Mouse (Mus musculus) adrenal gland, adult 8-10 months (tissue): ENCODE measurements around the gene Erfe. TPM values are rescaled to one million over a fixed set of nuclear protein-coding genes. Genes with fewer than 3 reads are reported as not detected.
A peak's percentile ranks its signal among the peaks of the same experiment; 100 is the strongest.

Experiments used
- DNase-seq: peaks from one replicate; pipeline ENCODE4 v3.0.0; 2022
- total RNA-seq, 4 experiments: library from RNA; stranded (reverse); gene quantifications; 2 replicates each; pipeline ENCODE4 v1.2.4; 2022

The Erfe gene
- total RNA-seq, 4 experiments from 2014 or later = 1.7 to 8.3 (median 4.8) TPM

DNA sequence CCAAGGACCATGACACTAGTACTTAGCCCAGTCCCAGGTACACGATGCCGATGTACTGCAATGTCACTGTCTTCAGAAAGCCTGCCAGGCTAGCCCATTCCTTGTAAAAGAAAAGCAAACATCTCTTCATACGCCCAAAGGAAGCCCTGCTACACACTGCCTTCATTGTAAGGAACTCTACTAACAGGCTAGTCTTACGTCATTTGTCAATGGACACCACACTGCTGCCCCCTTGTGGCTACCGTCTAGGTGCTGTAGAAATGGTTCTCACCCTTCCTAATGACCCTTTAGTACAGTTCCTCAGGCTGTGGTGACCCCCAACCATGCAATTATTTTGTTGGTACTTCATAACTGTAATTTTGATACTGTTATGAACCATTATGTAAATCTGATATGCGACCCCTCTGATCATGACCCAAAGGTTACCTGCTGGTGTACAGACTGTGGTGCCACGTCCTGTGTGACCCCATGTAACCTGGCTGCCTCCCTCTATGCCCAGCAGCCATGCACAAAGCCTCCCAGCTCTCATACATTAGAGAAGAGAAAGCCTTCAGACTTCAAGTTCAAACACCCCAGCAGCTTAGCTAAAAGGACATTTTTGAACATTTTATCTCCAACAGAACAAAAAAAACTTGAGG is 14.3 kb downstream of the Erfe start:
- no peak for DNase-seq

DNA sequence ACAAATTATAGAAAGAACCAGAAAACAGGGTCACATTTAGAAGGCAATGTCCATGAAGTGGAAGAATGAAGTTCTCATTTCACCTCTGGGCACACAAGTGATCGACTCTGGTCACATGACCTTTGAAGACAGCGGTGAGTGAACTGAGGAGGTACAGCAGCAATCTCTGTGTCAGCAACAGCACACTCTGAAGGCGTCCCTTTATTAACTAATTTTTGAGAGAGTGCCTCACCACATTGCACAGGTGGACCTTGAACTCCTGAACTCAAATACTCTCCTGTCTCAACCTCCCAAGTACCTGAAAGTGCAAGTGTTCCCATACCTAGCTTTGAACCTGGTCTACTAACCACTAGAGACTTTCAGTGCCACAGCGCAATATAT is 14.9 kb downstream of the Erfe start:
- DNase-seq = no peak

DNA sequence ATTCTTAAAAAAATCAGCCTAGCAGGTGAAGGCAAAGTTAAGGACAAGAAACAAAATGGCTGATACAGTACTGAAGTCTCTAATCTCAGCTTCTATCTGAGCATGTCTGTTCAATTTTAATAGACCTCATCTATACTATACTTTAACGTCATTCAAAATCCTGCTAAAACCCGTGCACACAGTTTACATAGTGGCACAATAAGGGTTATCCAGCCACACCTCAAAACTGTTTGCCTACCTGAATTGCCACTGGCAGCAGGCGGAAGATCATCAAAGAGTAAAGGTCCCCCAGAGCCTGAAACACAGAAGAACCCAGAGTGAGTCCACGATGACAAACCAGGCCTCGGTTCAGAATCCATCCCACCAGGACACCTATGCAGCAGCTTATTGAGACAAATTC is 24.1 kb downstream of the Erfe start:
- no peak for DNase-seq

DNA sequence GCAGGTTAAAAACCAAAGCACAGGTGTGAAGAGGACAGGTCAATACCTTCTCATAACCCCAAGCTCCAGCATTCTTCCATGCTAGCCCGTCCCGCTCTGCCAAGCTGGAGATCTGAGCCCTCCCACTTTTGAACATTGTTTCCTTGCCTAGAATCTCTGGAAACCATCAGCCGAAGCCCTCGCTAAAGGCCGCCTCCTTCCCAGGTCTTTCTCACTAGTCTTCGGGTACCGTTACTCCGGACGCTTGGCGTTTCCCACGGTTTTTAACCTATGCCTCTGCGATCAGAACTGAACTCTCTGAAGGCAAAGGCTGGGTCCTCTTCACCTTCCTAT is 31.7 kb downstream of the Erfe start:
- no peak for DNase-seq

DNA sequence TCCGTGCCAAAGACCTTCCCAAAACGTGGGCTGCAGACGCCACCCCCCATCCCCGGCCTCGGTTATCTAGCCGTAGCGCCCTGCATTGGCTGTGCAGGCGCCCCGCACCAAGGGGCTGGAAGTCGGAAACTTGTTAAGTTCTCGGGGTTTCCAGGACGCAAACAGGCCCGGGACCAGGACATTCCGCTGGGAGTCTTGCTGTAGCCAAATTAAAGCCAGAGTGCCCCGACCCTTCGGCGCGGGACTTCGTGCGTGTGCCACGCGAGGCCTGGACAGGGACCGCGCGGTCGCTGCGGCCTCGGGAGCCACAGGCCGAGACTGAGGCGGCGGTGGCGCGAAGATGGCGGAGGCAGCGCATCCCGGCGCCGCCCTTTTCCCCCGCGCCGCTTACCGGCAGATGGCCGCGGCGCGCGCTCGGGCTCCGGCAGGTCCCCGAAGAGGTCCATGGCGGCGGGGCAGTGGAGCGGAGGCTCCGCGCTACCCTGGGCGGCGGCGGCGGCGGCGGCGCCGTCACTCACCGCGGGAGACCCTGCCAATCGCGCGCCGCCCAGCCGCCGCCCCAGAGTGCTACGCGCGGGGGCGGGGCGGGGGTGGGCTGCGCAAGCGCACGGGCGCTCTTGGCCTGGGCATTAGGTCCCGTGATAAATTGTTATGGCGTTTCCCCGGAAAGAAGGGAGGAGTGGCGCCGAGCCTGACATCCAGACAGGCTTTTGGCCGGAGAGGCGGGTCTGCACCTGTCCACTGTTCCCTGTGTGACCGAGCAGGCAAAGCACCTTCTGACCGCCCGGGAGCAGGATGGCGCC is 32.2 kb downstream of the Erfe start, which contains the start of gene Ilkap:
Gene Ilkap, minus strand, starts transcription at position 556 of the 803 bp plus-strand sequence.
- peak; percentile 72 for DNase-seq

DNA sequence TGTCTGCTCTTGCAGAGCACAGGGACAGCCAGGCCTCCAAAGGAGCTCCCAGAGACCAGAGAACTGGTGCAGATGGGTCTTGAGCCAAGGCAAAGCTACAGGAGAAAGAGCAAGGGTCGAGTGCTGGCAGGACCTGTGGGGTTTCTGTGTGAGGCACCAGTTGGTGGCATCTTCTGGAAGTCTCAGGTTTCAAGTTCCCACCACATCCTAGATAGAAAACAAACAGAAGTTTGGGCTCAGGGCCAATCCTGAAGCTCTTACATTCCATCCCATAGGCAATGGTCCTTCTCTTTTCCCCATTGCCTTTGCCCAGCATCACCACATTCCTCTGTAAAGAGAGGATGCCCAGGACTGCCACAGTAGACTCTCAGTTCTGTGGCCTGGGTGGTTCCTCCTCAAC is 38.7 kb downstream of the Erfe start:
- no peak for DNase-seq

DNA sequence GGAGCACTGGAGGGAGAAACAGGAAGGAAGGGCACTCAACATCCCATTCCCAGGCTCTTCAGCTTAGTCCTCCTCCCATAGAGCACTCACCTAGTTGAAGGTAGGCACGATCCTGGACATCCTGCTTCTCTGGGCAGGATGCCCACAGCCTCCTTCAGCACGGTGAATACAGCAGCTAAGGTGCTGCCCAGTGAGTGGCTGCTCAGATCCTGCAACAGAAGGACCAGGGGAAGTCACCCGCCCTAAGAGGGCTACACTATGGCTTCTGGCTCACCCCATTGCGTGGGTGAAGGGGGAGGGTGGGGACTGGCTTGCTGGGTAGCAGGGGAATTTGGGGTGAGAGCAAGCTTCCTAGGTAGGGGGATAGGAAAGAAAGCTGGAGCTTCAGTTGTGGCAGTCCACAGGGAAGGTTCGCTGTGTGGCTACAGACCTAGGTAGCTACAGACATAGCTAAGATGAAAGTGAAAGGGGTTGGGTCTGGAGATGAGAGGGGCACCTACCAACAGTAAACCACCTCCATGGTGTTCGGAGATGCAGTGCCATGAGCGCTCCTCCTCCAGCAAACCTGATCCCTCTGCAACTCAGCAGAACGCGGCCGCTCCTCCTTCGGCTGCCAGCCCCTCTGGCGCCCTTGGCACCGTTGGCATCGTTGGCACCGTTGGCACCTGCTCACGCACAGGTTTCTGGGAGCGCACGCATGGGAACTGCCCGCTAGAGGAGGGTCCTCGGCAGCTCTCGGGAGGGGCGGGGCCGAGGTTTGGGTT is 39.4 kb downstream of the Erfe start:
- no peak for DNase-seq

DNA sequence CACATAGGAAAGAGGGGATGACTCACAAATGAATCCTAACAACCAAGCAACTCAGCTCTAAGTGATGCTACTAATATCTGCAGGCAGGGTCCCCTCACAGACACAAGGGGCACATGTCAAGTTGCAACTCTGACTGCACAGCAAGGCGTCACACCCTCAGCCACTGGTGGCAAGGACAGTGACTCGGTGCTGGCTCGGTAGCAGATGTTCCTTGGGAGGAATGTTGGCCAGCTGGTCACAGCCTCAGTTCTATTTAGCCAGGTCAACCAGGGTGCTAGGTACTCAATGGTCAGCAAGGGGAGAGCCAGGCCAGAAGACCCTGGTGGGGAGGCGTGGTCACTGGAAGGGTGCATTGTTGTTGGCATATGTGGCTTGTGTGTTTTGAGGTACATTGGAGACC is 41.6 kb downstream of the Erfe start:
- DNase-seq = no peak

DNA sequence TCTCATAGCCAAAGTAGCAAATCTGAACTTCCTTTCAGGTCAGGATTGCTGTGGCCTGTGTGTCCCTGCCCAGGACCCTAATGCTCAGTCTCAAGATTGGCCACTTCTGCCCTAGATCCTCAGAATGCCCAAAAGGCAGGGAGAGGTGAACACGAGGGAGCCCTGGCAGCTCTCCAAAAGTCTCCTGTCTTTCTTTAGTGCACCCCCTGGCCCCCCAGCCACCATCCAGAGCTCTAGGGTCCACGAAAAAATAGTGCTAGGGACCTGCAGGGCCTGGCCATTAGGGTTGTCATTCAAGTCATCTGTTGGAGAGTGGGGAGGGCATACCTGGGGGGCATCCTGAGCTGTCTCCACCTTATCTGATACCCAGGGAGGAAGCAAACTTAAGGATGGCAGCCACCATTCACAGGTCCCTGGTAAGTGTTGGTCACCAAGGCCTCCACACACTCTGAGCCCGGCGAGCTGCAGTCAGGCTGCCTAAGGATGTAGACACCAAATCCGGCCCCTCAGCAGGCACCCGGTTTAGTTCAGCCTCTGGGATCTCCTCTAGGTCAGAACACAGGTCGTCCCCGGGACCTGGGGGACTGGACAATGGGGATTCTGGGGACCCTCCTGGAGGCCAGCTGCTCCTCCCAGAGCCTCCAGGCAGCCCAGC is 45.5 kb downstream of the Erfe start:
- no peak for DNase-seq

DNA sequence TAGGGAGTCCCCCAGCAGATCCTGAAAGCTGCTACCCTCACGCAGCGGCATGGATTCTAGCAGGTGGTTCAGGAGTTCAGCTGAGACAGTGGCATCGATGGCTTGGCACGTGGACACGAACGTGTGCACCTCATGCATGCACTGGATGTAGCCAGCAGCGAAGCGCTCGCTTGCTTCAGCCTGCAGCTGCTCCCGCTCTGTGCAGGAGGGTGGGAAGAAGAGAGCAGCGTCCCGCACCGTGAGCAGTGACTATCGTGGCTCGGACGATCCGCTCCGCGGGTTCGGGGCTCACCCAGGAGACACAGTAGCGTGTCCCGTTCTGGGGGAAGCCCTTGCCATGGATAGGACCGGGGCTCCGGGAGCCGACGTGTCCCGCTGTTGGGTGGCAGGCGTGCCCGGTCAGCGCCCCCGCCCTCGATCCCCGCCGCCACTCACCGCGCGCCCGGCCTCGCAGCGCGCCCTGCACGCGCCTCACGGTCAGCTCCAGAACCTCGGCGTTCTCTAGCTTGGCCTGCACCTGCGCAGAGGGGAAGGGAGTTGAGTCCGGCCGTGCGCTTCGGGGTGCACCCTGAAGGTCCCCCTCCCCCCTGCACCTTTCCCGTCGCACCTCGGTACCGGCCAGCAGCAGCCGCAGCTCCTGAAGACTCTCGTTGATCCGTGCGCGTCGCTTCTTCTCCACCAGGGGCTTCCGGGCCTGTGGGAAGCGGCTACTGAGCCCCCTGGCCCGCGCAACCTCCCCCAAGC is 46.2 kb downstream of the Erfe start:
- DNase-seq = no peak

DNA sequence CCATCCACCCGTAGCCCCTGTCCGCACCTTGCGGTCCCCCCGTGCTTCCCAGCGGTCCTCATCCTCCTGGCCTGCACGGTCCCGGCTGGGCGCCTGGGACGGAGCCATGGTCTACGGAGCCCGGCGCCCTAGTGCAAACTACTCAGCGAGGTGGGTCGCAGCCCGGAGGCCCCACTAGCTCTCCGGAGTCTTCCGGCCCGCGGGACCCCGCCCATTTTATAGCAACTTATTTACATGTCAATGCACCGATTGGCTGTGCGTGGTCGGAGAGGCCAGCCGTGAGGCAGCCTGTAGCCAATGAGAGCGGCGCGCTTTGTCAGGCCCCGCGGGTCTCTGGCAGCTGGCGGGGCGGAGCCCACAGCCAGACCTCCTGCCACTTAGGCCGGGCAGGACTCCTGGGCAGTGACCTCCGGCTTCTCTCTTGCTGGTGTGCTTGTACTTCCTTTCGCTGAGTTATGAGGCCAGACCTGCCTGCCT is 46.8 kb downstream of the Erfe start:
- peak; percentile 96 for DNase-seq

DNA sequence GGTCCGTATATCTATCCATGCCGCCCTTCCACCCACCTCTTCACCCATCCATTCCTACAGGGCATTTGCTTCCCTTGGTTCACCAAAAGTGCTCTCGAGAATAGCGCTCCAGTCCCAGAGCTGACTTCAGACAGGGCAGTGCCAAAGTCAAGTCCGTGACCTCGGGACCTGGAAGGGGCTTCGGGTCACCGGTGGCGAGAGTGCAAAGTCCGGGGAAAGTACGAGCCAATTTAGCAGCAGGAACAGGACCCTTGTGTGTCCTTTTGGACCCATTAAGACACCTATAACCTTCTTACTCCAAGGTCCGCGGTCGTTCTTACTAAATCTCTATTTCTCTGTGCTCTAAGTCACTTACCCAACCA is 47.3 kb downstream of the Erfe start:
- no peak for DNase-seq

DNA sequence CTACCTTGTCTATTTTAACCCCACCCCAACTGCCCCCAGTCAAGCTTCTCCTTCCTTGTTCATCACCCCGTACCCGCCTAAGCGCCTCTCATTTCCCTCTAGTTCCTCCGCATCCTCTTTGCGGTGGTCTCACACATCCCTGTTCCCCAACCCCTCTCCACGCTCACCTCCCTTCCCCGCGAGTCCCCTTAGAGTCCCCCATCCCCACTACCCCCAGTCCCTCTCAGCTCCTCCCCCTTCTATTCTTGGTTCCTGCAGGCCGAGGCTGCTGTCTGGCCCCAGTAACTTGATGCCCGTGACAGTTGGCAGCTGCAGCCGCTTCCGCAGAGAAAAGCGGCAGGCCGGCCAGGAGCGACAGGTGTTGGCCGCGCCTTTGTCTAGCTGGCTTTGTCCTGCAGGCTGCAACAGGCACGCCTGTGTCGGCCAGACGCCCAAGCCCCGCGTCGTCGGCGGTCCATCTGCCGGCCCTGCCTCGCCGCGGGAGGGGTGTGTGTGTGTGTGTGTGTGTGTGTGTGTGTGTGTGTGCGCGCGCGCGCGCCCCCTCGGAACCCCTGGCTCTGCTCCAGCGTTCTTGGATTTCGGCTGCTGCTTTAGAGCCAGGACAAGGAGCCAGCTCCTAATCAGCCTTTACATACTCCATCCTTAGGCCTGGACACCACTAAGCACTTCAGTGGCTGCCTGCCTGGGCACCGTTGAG is 47.8 kb downstream of the Erfe start, which contains the start of gene Hes6:
Gene Hes6, minus strand, starts transcription at position 141 of the 697 bp plus-strand sequence.
- no peak for DNase-seq

DNA sequence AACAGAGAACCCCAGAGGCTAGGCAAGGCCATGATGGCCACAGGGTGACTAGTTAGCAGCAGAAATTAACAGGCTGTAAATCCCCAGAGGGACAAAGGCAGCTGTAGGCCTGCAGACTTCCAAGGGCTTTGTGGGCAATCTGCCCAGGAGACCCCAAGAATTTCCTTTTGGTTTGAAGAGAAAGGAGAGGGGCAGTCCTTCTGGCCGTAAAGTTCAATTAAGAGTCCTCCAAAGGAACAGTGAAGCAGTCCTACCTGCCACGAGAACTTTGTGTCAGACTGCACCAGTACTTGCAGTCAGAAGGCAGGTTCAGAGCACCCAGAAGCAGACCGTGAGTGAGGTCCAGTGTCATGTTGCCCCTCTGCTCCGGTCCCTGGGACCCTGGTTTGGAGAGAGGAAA is 48.7 kb downstream of the Erfe start:
- DNase-seq = no peak

DNA sequence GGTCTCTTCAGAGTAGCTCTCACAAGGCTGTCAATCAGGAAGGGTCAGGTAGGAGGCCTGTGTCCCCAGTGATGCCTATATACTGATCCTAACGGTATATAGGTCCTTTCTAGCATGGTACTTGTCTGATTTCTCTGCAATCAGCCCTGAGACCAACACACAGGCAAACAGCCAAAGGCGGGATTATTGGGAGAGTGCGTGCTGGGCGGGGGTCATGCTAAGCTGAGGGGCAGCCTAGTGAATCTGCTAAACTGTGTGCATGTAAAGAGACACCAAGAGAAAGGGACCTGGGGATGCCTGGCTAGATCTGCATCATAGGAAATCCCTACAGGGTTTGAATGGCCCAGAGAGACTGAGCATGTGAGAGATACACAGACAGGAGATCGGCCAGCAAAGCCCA is 49.1 kb downstream of the Erfe start:
- DNase-seq = no peak

DNA sequence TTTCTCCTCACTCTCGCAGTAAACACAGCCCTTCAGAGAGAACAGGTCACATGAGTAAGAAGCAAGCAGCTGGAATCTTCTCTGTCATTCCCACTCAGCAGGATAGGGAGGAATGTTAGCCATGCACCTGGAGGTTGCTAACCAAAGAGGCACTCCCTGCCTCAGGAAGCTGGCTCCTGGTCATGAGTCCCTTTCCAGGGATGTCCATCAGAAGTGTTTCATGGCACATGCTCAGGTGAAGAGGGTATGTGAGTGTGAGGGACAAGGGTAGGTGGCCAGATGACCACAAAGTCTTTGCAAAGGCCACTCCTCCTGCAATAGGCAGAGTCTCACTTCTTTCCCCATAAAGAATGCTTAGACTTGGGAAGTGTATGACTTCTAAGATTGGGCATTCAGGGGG is 51.8 kb downstream of the Erfe start:
- DNase-seq = no peak

DNA sequence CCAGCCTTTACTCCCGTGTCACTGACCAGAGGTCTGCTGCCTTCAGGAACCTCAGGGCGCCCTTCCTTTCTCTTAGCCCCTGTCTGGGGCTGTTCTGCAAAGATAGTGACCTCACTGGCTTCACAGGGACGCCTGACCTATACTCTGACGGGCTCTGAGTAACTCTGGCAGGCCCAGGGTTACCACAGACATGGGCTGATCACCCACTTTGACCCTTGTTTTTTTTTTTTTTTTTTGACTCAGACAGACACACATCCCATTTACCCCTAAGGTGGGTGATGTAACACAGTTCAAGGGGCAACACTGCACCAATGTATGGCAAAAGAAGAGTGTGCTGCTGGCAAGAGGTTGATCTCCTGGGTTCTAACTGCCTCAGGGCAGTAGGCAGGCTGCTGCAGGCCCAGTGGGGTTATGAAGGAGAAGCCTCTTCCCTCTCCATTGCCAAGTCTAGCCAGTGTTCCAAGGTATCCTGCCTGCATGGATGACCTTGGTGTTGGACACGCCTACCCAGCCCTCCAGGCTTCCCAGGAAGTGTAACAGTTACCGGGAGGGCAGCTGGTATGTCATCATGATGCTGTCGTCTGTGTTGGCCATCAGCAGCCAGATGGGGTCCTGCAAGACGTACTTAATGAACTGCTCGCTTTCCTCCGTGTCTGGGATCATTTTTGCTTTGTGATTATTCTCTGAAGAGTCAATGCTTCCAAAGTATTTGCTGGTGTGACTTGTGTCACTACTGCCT is 53.8 kb downstream of the Erfe start:
- DNase-seq = peak; percentile 81

DNA sequence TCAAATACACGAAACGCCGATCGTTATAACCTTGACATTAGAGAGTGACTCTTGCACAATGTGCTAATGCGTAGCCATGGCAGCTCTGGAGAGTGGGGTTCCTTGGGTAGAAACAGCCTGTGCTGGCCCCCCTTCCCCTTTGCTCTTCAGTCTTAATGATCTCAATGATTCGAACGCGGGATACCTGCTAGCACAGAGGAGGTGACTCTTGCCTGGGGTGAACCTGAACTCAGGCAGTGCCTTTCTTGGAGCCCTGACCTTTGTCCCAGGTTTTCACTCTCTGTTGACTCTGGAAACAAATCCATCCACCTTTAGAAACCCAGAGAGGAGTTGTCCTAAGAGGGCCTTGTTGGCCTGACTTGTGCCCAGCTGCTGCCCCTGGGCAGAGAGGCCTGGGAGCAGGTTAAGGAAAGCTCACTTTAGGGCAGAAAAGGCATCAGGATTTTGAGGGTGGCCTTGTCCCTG is 54.4 kb downstream of the Erfe start:
- DNase-seq = no peak
